Mouse (Mus musculus): ENCODE data around the gene Bok. TPM values are rescaled to one million over a fixed set of nuclear protein-coding genes. Genes with fewer than 3 reads are reported as not detected.
"Not testable (repeated sequence)": the region's sequence is repeated elsewhere in the genome, so short reads cannot be mapped to it uniquely, and the experiment has no call there.

Gene Bok
- 10 to 100 TPM; 22.5 to 25.4 TPM for total RNA-seq (2021)
- long read RNA-seq, experiment 1, transcript Bok-201 (5 exons, 1,468 nt): major isoform, 28 of 42 reads
- long read RNA-seq, experiment 1, partial matches to known transcripts: 11 of 42 reads
- long read RNA-seq, experiment 1, other reads (novel, unspliced or antisense): 3 of 42 reads
- long read RNA-seq, experiment 2, transcript Bok-201 (5 exons, 1,468 nt): major isoform, 34 of 57 reads
- long read RNA-seq, experiment 2, partial matches to known transcripts: 12 of 57 reads
- long read RNA-seq, experiment 2, other reads (novel, unspliced or antisense): 11 of 57 reads

- DNase-seq (ENCODE audit: low spot score in 2 of 2): peak; percentile 43 to 66
Observed at GRCm38 (mm10) chr1:93685401-93686244, at the start of gene Bok. Bok (plus strand) TSS chr1:93685660.

GRCm38 (mm10) chr1:93636211-93636897 is 49.1 kb upstream of the Bok start:
- DNase-seq (ENCODE audit: low spot score in 2 of 2): no peak

GRCm38 (mm10) chr1:93641978-93642377 is 43.5 kb upstream of the Bok start:
- no peak for DNase-seq (ENCODE audit: low spot score in 2 of 2)

DNA sequence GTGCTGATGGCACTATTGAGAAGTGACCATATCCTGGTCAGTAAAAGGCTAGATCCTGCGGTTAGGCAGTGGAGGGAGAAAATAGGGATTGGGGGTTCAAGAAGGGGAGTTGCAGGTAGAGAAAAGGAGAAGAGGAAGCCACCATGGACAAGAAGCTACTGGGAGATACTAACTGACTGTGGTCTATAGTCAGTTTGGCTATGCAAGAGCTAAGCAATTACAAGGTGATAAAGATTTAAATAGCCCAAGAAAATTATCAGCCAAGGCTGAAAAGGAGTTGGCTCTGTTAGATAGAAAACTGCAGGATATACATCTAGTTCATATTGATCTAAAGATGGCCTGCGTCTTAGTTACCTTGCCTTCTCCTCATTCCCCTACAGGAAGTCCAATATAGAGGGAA is 42.8 kb upstream of the Bok start:
- no peak for DNase-seq (ENCODE audit: low spot score in 2 of 2)

DNA sequence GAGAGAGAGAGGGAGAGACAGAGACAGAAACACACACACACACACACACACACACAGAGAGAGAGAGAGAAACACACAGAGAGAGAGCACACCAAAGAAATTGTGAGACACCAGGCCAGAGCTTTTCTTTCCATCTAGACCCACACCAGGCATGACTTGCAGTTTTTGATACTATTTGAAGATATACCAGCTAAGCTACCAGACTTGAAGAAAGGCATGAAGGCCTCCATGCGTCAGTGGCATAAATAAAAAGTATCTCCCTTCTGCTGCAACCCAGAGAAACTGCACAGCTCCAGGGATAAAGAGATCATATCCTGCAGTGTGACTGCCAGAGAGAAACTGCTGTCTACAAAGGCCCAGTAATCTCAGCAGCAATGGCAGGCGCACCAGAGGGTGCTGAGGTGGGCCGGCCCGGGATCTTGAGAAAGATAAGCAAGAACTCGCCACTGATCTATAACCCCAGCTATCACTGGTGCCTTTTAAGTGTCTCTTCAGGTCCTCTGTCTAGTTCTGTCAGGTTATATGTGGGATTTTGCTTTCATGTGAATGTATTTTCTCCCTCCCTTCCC is 35.8 kb upstream of the Bok start:
- DNase-seq (ENCODE audit: low spot score in 2 of 2): no peak

GRCm38 (mm10) chr1:93654275-93654674 is 31.2 kb upstream of the Bok start:
- no peak for DNase-seq (ENCODE audit: low spot score in 2 of 2)

DNA sequence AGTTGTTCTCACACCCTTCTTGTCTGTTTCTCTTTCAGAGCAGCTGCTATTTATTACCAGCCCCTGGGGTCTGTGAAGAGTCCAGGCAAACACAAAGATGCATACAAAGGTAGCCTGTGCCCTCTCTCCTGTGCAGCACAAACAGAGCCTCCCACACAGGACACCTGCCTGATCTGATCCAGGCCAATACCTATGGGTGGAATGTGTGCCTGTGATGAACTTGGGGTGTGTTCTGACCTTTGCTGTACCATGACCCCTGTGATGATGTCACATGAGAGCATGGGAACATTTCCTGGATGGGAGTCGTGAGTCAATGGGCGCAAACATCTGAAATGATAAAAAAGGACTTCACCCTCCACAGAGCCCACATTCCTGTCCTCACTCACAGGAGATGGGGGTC is 30.7 kb upstream of the Bok start:
- DNase-seq (ENCODE audit: low spot score in 2 of 2): no peak

DNA sequence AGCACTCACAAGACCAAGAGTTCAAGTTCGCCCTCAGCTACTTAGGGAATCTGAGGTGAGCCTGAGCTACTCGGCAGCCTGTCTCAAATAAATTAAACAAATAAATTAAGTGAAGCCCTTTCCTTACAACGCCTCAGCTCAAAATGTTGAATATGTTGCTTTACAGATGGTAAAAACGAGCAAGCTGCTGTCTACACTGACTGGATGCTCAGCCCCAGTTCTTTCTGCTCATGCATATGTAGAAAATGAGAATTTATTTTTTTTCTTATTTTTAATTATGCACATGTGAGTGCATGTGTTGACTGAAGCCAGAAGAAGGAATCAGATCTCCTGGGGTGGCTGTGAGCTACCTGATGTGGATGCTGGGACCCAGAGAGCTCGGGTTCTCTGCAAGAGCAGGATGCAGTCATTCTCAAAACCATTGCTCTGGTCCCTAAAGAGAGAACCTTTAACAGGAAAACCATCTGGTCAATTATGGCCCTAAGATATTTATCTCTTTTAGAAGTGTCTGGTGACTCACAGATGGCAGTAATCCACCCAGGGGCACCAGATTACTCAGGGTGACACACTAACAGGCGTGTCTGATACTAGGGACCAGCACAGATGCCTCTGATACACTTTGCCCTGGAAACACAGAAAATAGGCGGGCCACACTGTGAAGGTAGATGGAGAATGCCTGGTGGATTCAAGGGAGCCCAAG is 29.0 kb upstream of the Bok start:
- DNase-seq (ENCODE audit: low spot score in 2 of 2): no peak

GRCm38 (mm10) chr1:93657025-93657360 is 28.5 kb upstream of the Bok start:
- DNase-seq (ENCODE audit: low spot score in 2 of 2): no peak

DNA sequence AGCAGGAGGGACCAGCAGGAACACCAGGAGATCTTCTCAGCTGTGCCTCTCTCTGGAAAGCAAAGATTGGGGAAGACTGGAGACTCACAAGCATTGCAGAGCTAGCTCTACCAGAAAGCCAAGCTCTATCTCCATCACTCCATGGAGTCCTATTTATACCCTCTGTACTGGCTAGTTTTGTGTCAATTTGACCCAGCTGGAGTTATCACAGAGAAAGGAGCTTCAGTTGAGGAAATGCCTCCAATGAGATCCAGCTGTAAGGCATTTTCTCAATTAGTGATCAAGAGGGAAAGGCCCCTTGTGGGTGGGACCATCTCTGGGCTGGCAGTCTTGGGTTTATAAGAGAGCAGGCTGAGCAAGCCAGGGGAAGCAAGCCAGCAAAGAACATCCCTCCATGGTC is 26.9 kb upstream of the Bok start, which contains the start of gene Stk25:
Stk25 (minus strand) TSS at position 101 of the 400 bp plus-strand sequence.
- not testable (repeated sequence) for DNase-seq (ENCODE audit: low spot score in 2 of 2)

DNA sequence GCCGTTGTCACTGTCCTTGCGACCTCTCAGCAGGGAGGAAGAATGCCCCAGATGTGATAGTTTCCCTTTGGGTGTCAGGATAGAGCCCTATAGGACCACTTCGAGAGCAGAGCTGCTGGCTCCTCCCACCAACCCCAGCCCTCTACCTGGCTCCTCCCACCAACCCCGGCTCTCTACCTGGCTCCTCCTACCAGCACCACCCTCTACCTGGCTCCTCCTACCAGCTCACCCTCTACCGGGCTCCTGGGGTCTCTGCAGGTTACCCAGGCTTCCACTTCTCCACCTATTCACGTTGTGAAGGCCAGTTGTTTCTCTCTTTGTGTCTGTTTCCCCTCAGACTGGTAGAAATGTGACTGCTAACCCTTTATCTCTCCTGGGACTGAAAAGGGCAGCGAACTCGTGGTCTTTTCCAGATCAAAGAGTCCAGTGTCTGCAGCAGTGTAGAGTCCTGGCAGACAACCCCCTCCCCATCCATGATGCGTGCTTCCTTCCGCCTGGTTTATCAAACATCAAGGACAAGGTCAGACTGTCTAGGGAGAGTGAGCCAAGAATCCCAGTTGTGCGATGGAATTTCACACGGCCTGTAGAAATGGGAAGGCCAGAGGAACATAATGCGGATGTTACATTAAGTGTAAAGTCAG is 17.6 kb upstream of the Bok start:
- peak in 1 of 2 experiments; percentile 26 for DNase-seq (ENCODE audit: low spot score in 2 of 2)

DNA sequence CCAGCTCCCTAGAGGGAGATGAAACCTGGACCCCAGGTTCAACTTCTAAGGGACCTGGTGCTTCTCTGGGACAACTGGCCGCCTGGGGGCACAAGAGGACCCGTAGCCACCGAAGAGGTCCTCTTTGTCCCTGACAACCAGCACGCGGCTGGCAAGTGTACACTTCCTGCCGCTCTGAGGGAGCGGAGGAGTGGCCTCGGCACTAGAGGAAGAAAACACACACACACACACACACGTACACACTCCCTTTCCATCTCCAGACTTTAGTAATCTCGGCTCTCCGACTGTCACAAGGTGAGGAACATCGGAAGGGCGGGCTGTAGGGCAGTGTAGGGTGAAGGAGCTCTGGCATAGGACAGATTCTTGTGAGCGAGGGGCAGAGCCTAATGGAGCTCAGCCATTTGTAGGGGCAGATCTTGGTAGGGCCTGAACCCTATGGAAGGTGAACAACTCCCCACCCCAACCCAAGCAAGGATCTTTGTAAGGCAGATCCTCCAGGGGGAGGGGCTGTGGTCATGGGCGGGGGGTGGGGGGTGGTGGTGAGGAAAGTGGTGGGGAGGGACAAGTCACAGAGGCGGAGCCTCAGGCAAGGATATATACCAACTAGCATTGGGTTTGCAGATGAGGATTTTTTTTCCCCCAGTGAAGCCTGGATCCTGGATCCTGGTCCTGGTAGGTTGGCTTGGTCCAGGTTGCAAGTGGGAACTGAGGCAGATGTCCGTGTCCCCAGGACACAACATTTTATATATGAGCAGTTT is 16.5 kb upstream of the Bok start:
- peak; percentile 39 to 72 for DNase-seq (ENCODE audit: low spot score in 2 of 2)

DNA sequence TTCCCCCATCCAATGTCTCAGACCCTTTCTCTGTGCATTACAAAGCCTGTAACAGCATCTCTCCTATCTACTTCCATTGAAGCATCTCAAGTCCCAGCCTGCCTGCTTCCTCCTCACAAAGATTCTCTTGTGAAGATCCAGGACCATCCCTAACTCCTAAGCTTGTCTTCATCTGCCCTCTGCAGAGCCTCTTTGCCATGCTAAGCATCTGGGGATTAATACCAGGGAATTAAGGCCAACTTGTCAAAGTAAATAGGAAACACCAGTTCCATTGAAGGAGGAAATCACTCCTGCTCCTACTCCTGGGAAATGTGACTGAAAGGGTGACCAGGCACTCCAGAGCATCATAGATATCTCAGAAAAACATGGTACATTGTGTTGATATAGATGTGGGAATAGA is 15.5 kb upstream of the Bok start:
- DNase-seq (ENCODE audit: low spot score in 2 of 2): no peak

GRCm38 (mm10) chr1:93672682-93673081 is 12.8 kb upstream of the Bok start:
- no peak for DNase-seq (ENCODE audit: low spot score in 2 of 2)

GRCm38 (mm10) chr1:93678386-93678785 is 7.1 kb upstream of the Bok start:
- no peak for DNase-seq (ENCODE audit: low spot score in 2 of 2)

- DNase-seq (ENCODE audit: low spot score in 2 of 2): no peak
Observed at GRCm38 (mm10) chr1:93679889-93680568, 5.4 kb upstream of the Bok start.

DNA sequence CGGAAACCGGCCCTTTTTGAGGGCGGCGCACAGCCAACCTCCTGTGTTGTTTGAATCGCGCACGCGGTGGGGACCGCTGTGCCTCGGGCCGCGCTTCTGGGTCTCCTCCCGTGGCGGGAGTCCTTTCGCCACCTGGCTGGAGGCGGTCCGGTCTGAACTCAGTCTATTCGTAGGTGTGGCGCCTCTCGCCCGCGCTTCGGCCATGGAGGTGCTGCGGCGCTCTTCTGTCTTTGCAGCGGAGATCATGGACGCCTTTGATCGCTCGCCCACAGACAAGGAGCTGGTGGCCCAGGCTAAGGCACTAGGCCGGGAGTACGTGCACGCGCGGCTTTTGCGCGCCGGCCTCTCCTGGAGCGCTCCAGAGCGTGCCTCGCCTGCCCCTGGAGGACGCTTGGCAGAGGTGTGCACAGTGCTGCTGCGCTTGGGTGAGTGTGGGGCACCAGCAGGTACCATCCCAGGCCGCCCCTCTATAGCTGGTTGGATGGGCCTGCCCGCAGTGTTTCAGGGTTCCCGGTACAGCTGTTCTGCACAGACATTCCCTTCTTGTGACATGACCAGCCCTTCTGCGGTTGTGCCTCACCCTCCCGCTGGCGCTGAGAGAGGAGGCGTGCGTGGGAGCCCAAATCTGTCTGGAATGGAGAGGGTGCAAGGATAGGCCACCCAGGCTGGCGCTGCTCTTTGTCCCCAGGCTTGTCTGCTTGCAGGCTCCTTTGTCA is 943 bp downstream of the Bok start:
- no peak for DNase-seq (ENCODE audit: low spot score in 2 of 2)

- no peak for DNase-seq (ENCODE audit: low spot score in 2 of 2)
Observed at GRCm38 (mm10) chr1:93686961-93687320, 1.5 kb downstream of the Bok start.

- no peak for DNase-seq (ENCODE audit: low spot score in 2 of 2)
Observed at GRCm38 (mm10) chr1:93688154-93688553, 2.7 kb downstream of the Bok start.
